Mouse (Mus musculus) ES-E14 (cell line): ENCODE results near the gene Tubb4a.

ENCODE experiments used
- HCFC1 ChIP-seq: IDR thresholded peaks from 2 replicates; pipeline ENCODE4 v1.6.1; 2012; ENCODE audit warnings: low read length, inconsistent platforms, borderline replicate concordance; ENCODE audit not compliant: insufficient read depth
- MAFK ChIP-seq: IDR thresholded peaks from 2 replicates; pipeline ENCODE4 v1.6.1; 2014; ENCODE audit warnings: mild to moderate bottlenecking, low read depth, low read length, inconsistent platforms; ENCODE audit not compliant: insufficient read depth
- ZC3H11A ChIP-seq: IDR thresholded peaks from 2 replicates; pipeline ENCODE4 v1.6.1; 2012; ENCODE audit warnings: low read depth, mild to moderate bottlenecking, inconsistent platforms, low read length, borderline replicate concordance

DNA sequence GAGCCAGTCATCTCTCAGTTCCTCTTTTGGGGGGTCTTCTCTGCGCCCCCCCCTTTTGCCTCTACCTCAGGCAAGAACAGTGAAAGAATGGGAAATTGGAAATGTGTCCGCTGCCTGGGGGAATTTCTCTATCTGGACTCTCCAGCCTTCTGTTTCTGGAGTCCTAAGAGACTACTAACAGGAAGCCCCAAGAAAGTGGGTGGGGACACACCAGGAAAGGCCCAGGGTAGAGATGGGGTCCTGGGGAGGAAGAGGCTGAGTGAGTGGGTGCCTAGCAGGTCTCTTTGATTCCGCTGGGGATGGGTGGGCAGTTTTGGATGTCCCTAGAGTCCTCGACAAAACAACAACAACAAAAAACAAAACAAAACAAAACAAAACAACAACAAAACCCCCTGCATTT, 16.9 kb upstream of the Tubb4a start:
- TF ChIP-seq ZC3H11A (no peak), MAFK (no peak), HCFC1 (no peak)
